Mouse (Mus musculus) brain, embryonic 14.5 days (tissue): Measurements from ENCODE around the gene Fry. TPM values are rescaled to one million over a fixed set of nuclear protein-coding genes. Genes with fewer than 3 reads are reported as not detected.
A peak's percentile ranks its signal among the peaks of the same experiment; 100 is the strongest.

ENCODE experiments used
- DNase-seq: peaks from one replicate; pipeline ENCODE4 v3.0.0-alpha.2; 2011; ENCODE audit warnings: low read depth
- CTCF ChIP-seq: fragments of 200-500 bp; IDR thresholded peaks from 2 replicates; pipeline ENCODE4 v1.5.1; 2012; ENCODE audit warnings: inconsistent platforms, mild to moderate bottlenecking, moderate library complexity, borderline replicate concordance; ENCODE audit not compliant: insufficient read depth, insufficient read length; ENCODE audit errors: extremely low read depth
- POLR2A ChIP-seq: fragments of 200-500 bp; IDR thresholded peaks from 2 replicates; pipeline ENCODE4 v1.6.1; 2012; ENCODE audit warnings: mild to moderate bottlenecking, inconsistent platforms, borderline replicate concordance; ENCODE audit not compliant: poor library complexity, insufficient read depth, insufficient read length, severe bottlenecking; ENCODE audit errors: extremely low read depth
- polyA plus RNA-seq: library from polyadenylated mRNA; depleted of rRNA; stranded (reverse); fragments of >200 nt; gene quantifications from 2 replicates; pipeline ENCODE4 v1.2.3, GENCODE M21; 2012

Fry gene
- polyA plus RNA-seq, 1 experiment = 61.6 TPM

DNA sequence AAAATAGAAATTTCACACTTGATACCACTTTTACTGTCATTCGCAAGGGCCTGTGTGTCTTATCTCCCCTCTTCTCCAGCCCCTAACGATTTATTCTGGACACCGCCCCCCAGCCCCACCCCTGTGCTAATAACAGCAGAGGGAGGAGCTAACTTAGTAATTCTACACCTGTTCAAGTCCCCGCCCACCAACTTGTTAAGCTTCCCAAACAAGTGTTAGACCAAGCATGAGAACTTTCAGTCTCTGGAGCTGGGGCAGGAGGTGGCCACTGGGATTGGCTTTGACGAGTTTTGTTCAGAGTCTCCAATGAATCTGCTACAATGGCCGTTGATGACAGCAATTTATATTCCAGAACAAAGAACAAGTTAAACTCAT lies 77.8 kb downstream of the Fry start:
- TF ChIP-seq CTCF (no peak), POLR2A (no peak)

DNA sequence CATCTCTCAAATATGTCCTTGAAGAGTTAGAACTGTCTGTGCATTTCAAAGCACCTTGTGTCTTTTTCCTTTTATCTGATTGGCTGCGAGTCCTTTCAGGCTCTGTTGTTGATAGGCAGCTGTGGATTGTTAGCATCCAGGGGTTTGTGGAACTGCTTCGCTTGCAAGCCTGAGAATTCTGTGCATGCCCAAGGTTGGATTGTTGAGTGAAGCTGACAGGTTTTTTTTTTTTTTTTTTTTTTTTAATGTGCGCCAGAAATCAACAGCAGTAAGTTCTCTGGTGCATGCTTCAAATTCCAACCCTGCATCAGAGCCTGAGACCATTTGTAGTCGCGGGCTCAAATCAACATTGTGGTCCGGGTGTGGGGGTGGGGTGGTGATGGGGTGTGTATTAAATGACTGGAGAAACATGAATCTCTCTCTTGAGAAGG lies 78.5 kb downstream of the Fry start:
- DNase-seq = peak; percentile 45
- TF ChIP-seq CTCF = no peak
- no peak for TF ChIP-seq POLR2A

More for the DNA sequence above, 77.8 kb downstream of the Fry start:
- DNase-seq = peak; percentile 63

DNA sequence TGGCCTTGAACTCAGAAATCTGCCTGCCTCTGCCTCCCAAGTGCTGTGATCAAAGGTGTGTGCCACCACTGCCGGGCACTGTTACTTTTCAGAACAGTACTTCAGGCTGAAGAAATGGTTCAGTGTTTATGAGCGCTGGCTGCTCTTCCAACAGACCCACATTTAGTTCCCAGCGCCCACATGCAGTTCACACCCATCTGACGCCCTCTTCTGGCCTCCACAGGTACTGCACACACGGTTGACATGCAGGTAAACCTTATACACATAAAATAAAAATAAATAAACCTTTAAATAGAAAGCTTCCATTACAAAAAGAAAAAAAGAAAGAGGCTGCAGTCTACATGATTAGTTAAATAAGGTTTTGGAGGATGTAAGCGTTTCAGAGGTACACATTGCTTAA lies 88.3 kb downstream of the Fry start:
- TF ChIP-seq CTCF (no peak), POLR2A (no peak)
- DNase-seq = no peak

DNA sequence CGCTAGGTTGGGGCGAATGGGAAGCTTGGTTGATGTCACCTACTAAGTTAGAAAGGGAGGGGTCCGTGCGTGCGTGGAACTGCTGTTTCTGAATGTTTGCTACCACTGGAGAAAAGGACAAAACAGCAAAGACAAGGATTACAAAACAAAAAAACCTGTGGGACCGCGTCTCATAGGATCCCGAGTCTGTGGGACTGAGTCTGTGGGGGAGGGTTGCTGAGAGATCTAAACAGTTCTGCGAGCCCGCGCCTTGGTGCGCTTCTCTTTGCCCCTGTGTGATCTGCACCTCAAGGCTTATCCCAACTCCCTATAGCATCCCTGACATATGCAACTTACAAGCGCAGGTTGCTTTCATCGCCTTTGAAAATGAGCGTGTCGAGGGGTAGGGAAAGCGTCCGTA lies 89.2 kb downstream of the Fry start:
- no peak for TF ChIP-seq CTCF
- TF ChIP-seq POLR2A = no peak
- DNase-seq = no peak

DNA sequence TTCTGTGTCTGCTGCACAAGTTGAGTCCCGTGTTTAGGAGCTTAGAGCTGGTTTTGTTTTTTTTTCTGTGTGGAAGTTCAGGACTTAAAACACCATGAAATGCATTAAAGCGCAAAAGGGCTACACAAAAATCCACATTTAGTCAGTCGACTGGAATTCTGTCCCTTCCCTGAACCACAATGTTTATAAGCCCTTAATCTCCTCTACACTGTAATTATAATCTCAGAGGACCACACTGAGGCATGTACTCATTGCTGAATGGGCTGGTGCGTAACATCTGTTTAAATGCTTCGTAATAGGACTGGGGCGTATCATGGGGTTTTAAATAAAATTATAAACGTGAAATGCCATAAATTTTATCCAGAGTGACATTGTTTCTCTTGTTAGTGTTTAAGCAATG lies 89.6 kb downstream of the Fry start:
- DNase-seq = peak; percentile 16
- TF ChIP-seq POLR2A (no peak), CTCF (no peak)

DNA sequence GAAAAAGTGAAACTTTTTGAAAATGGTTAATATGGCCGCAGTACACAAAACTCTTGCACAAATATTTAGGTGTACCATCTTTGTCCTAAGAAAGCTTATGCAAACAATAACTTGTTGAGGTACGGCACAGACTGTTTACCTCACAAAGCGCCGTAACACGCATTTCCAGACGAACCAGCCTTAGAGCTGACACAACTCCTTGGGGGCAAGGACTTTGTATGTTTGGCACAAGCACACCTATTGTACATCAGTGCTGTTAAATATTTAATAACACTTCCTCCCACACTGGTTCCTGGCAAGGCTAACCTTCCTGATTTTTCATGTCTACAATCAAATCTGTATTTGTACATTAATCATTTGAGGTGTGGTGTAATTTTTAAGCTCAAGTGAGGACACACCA lies 95.6 kb downstream of the Fry start:
- TF ChIP-seq POLR2A (no peak), CTCF (no peak)
- DNase-seq = no peak

DNA sequence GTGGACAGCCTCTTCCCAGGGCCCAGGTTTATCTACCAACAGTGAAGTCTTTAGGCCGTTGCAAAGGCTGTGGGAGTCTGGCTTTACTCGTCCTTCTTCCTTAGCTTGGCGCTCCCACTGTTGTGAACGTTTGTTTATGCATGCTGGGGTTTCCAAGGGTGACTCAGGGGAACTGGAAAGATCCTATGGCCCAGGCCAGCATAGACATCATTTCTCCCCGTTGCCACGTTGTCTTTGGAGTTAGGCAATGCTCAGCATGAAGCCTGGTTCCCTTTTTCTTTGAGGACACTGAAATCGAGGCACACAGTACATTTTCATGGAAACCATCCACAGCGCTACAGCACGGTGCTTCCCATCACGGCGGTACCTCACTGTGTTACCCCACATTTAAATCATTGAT lies 97.6 kb downstream of the Fry start:
- TF ChIP-seq CTCF = no peak
- no peak for TF ChIP-seq POLR2A
- DNase-seq = no peak

DNA sequence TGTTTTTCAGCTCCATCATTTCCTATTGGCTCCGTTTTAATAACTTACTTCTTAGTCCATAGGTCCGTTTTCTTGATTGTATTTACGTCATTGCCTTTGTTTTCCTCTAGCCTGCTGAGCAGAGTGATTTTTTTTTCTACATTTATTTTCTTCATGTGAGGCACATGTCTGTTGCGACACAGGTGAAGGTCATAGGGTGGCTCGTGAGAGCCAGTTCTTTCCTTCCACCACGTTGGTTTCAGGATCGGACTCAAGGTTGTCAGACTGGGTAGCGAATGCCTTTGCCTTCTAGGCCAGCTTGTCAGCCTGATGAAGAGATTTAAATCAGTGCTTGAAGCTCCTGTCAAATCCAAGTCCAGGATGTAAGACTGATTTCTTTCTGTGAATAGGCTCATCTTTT lies 101.0 kb downstream of the Fry start:
- DNase-seq = no peak
- no peak for TF ChIP-seq POLR2A
- TF ChIP-seq CTCF = no peak

DNA sequence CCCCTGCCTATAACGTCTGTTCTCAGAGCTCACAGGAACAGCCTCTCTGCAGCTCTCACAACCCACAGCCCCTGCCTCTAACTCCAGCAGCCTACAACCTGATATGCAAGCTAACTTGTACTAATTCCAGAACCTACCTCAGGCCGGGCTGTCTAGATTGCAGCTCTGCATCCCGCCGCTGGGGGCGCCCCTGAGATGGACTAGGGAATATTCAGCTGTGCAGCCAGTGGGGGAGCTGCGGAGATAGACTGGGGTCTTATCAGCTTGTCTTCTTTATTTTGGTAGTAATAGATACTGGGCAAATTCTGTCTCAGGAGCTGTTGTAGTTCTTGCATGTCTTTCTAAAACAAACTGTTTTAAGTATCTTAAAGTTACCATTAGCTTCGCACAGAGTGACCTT lies 101.9 kb downstream of the Fry start:
- TF ChIP-seq POLR2A (no peak), CTCF (peak; percentile 64)
- DNase-seq = peak; percentile 30

DNA sequence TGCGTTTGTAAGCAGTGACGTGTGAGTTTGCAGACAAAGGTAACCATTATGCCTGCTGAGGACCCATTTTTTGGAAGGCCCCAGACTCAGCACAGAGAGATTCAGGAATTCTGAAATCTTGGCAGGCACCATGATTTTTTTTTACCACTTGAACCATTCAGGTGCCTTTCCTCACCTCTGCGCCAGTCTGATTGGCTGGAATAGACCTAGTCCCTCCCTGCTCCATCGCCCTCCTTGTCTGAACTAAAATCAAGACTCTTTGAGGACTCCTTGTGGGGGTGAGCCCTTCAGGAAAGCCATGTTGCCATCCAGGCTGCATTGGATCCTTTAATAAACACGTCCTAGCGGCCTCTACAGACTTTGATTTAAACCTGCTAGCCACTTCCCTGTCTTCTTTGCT lies 103.4 kb downstream of the Fry start:
- no peak for DNase-seq
- TF ChIP-seq CTCF = no peak
- TF ChIP-seq POLR2A = no peak

DNA sequence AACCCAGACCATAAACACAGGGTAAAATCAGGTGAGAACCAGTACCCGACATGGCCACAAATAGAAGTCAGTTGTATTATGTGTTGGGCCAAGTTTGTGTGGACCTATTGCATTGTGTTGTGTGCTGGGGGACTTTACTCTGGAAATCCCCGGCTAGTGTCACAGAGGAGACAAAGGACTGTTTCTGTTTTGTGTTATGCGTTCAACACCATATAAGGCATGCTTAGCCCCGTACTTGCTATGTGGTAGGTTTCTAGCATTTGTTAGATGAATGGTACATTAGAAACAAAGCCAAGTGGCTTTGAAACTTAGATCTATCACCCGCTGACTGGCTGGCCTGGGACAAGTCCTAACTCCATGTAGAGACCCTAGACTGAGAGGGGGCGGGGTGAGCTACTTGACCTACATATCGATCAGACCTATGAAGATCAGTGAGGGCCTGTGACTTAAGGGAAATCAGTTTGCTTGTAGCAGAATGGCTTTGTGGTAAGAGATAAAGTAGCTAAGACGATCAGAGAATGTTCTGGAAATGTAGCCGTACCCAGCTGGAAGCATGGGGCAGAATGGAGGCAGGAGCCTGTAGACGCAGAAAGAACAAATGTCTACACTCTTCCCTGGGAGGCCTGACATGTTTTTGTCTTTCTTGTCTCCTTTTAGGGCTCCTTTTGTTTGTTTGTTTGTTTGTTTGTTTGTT lies 105.2 kb downstream of the Fry start:
- TF ChIP-seq CTCF (no peak), POLR2A (no peak)
- DNase-seq = no peak

DNA sequence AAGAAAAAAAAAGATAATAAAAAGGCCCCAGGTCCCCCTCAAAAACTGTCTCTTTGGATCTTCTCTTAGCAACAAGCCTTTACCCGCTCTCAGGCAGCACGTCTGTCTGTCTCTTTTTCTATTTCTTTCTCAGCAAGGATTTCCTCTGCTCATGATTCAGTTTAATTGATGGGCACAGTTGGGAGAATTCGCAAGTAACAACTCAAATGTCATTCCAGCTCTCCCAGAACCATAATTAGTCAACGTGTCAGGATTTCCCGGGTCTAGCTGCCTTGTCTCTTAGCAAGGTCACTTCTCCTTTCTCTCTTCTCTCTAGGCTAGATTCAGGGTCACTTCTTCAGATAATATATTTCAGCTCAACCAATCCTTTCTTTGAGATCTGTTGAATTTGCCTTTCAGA lies 110.6 kb downstream of the Fry start:
- DNase-seq = peak; percentile 56
- TF ChIP-seq CTCF (no peak), POLR2A (no peak)

DNA sequence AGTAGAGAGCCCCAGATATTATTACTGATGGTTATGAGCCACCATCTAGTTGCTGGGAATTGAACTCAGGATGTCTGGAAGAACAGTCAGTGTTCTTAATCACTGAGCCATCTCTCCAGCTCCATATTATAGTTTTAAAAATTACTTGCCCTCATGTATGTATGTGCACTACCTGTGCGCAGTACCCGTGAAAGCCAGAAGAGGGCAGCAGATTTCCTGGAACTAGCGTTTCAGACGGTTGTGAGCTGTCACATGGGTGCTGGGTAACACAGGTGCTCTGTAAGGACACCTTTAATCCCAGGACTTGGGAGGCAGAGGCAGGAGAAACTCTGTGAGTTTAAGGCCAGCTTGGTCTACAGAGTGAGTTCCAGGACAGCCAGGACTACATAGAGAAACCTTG lies 111.3 kb downstream of the Fry start:
- peak; percentile 38; the same call in 1 of the 2 replicates for TF ChIP-seq CTCF
- TF ChIP-seq POLR2A = no peak
- DNase-seq = no peak
